Comparison of ENCODE assay signal across 9 mouse cellular contexts in genomic region chr4:138882179-138882578, GRCm38 (mm10). TPM values are rescaled to one million over a fixed set of nuclear protein-coding genes. Genes with fewer than 3 reads are reported as not detected.
DNase-seq lines count a peak whose midpoint lies in the region; ATAC-seq and TF ChIP-seq lines count a peak whose summit lies in the region.
"Had no signal": no experiment of that assay in that cellular context is flagged by ENCODE, and none has a peak within 500 bp of the region (broad histone marks: within the 10 kb centered on the region; RNA-seq: fewer than 3 reads in every experiment).

No protein-coding gene starts in this region.

- H3K9me3 ChIP-seq in forebrain, embryonic 14.5 days (replicated peaks; ENCODE audit: control insufficient read depth, low read length): no peaks in the 10 kb centered on the region
- no peaks in the 10 kb centered on the region for H3K9me3 ChIP-seq in lung, postnatal 0 days (ENCODE audit: low read length)
- no peaks in the 10 kb centered on the region for H3K9me3 ChIP-seq in stomach, embryonic 16.5 days (replicated peaks; ENCODE audit: control insufficient read depth, low read length)
- H3K9me3 ChIP-seq: liver, embryonic 13.5 days had no signal

- 7% methylated on average over 14 of the region's 16 CpGs for WGBS in forebrain, embryonic 14.5 days
- WGBS in lung, postnatal 0 days: 12% methylated on average over 13 of the region's 16 CpGs
- WGBS in stomach, embryonic 16.5 days: 12% methylated on average over 16 of the region's 16 CpGs
- 18% methylated on average over 16 of the region's 16 CpGs for WGBS in cerebellum, adult 2 months

- no peak overlapping the region for H3K4me3 ChIP-seq in forebrain, embryonic 14.5 days (ENCODE audit: low read depth, low read length)
- no peak overlapping the region for H3K4me3 ChIP-seq in lung, postnatal 0 days (ENCODE audit: low read depth, low read length)
- H3K4me3 ChIP-seq in stomach, embryonic 16.5 days (replicated peaks; ENCODE audit: low read length): no peak overlapping the region
- no peak overlapping the region for H3K4me3 ChIP-seq in cerebellum, adult 2 months (replicated peaks; ENCODE audit: insufficient read depth, low read depth, low read length)
- H3K4me3 ChIP-seq: liver, embryonic 13.5 days had no signal

- H3K9ac ChIP-seq in forebrain, embryonic 14.5 days (ENCODE audit: low read length): no peak overlapping the region; the same call in 1 of the 2 replicates
- H3K9ac ChIP-seq in lung, postnatal 0 days (replicated peaks; ENCODE audit: low read depth): no peak overlapping the region
- H3K9ac ChIP-seq in stomach, embryonic 16.5 days (ENCODE audit: low read length): peak overlapping the region; percentile 47; the same call in 1 of the 2 replicates
- H3K9ac ChIP-seq: liver, embryonic 13.5 days had no signal

- ATAC-seq in forebrain, embryonic 14.5 days: peak; percentile 18; the same call in 1 of the 2 replicates
- peak; percentile 60 for ATAC-seq in lung, postnatal 0 days
- ATAC-seq in stomach, embryonic 16.5 days (ENCODE audit: insufficient read depth, low FRiP score): peak; percentile 44; the same call in 1 of the 2 replicates
- ATAC-seq in monocyte, adult 5-6 weeks (replicated peaks; ENCODE audit: insufficient number of reproducible peaks, low FRiP score, low TSS enrichment, poor library complexity, severe bottlenecking): no peak

- TF ChIP-seq CTCF in lung, postnatal 0 days (IDR thresholded peaks at IDR 0.05): no peak
- no peak for TF ChIP-seq CTCF in cerebellum, adult 2 months (IDR thresholded peaks at IDR 0.05; ENCODE audit: borderline replicate concordance, insufficient read depth, low read depth, low read length)

- TF ChIP-seq POLR2A in cerebellum, adult 2 months (IDR thresholded peaks at IDR 0.05; ENCODE audit: borderline replicate concordance, insufficient read depth, low read length): no peak

- H3K4me1 ChIP-seq in forebrain, embryonic 14.5 days (ENCODE audit: control insufficient read depth, insufficient read depth, low read length): no peaks in the 10 kb centered on the region
- no peaks in the 10 kb centered on the region for H3K4me1 ChIP-seq in lung, postnatal 0 days (ENCODE audit: insufficient read depth, low read depth, low read length)
- H3K4me1 ChIP-seq in stomach, embryonic 16.5 days (ENCODE audit: control insufficient read depth, insufficient read depth, low read length): peaks cover 5% of the 10 kb centered on the region; the same call in 1 of the 2 replicates
- no peaks in the 10 kb centered on the region for H3K4me1 ChIP-seq in cerebellum, adult 2 months (ENCODE audit: control insufficient read depth, insufficient read depth, low read length)
- H3K4me1 ChIP-seq: liver, embryonic 13.5 days had no signal

- TF ChIP-seq EP300 in lung, postnatal 0 days (IDR thresholded peaks at IDR 0.05): no peak

- no peak overlapping the region for H3K27ac ChIP-seq in forebrain, embryonic 14.5 days (ENCODE audit: low read depth, low read length)
- no peak overlapping the region for H3K27ac ChIP-seq in lung, postnatal 0 days (ENCODE audit: low read length)
- no peak overlapping the region for H3K27ac ChIP-seq in stomach, embryonic 16.5 days (ENCODE audit: low read length)
- no peak overlapping the region for H3K27ac ChIP-seq in cerebellum, adult 2 months (ENCODE audit: insufficient read depth, low read length)
- H3K27ac ChIP-seq: liver, embryonic 13.5 days had no signal

- peak; percentile 30 for DNase-seq in retina, postnatal 1 day
- DNase-seq in retina, embryonic 14.5 days (ENCODE audit: low spot score): no peak
- DNase-seq in forebrain, embryonic 14.5 days (ENCODE audit: low spot score): peak; percentile 52
- DNase-seq in lung, postnatal 0 days (ENCODE audit: low spot score): peak; percentile 70
- DNase-seq in cerebellum, adult 2 months: no peak
- DNase-seq: liver, embryonic 13.5 days had no signal

- H3K27me3 ChIP-seq in forebrain, embryonic 14.5 days (replicated peaks; ENCODE audit: control insufficient read depth, insufficient read depth, low read length): no peaks in the 10 kb centered on the region
- no peaks in the 10 kb centered on the region for H3K27me3 ChIP-seq in lung, postnatal 0 days (replicated peaks; ENCODE audit: insufficient read depth, low read length)
- H3K27me3 ChIP-seq in stomach, embryonic 16.5 days (ENCODE audit: control insufficient read depth, insufficient read depth, low read length): no peaks in the 10 kb centered on the region
- H3K27me3 ChIP-seq in cerebellum, adult 2 months (ENCODE audit: control insufficient read depth, insufficient read depth, low read length): no peaks in the 10 kb centered on the region

- H3K4me2 ChIP-seq in forebrain, embryonic 14.5 days (ENCODE audit: low read length): peak overlapping the region; percentile 33
- no peak overlapping the region for H3K4me2 ChIP-seq in lung, postnatal 0 days (replicated peaks; ENCODE audit: low read depth, low read length)
- peak overlapping the region; percentile 30; the same call in 1 of the 2 replicates for H3K4me2 ChIP-seq in stomach, embryonic 16.5 days (ENCODE audit: low read depth, low read length)
- H3K4me2 ChIP-seq: liver, embryonic 13.5 days had no signal

- no peaks in the 10 kb centered on the region for H3K36me3 ChIP-seq in forebrain, embryonic 14.5 days (ENCODE audit: control insufficient read depth, insufficient read depth, low read length)
- H3K36me3 ChIP-seq in lung, postnatal 0 days (ENCODE audit: insufficient read depth, low read length): no peaks in the 10 kb centered on the region
- H3K36me3 ChIP-seq in stomach, embryonic 16.5 days (ENCODE audit: control insufficient read depth, insufficient read depth, low read length): no peaks in the 10 kb centered on the region
- H3K36me3 ChIP-seq: liver, embryonic 13.5 days had no signal

RNA-seq across cellular contexts. Expression of gene Pla2g2e, which starts 4.4 kb away (rescaled TPM):
- polyA plus RNA-seq in forebrain, embryonic 14.5 days (2014; fragmentation: Nextera tagmentation; extraction: Ambion mirVana): not detected in 2 replicates
- polyA plus RNA-seq in lung, postnatal 0 days (2015; fragmentation: Nextera tagmentation; extraction: Ambion mirVana): not detected in 2 replicates
- not detected in 2 replicates for polyA plus RNA-seq in stomach, embryonic 16.5 days (2015; fragmentation: Nextera tagmentation; extraction: Ambion mirVana)
- total RNA-seq in monocyte, adult 5-6 weeks (2017): not detected in 3 replicates
- polyA plus RNA-seq in cerebellum, adult 2 months (2012; rRNA removed): not detected in 2 replicates
- polyA plus RNA-seq: frontal cortex, adult 2 months; liver, embryonic 13.5 days had no signal

RNA-seq across cellular contexts. Expression of gene Gm13030, which starts 8.4 kb away (rescaled TPM):
- polyA plus RNA-seq in forebrain, embryonic 14.5 days (2014; fragmentation: Nextera tagmentation; extraction: Ambion mirVana): not detected in 2 replicates
- not detected in 2 replicates for polyA plus RNA-seq in lung, postnatal 0 days (2015; fragmentation: Nextera tagmentation; extraction: Ambion mirVana)
- not detected in 2 replicates for polyA plus RNA-seq in stomach, embryonic 16.5 days (2015; fragmentation: Nextera tagmentation; extraction: Ambion mirVana)
- not detected in 3 replicates for total RNA-seq in monocyte, adult 5-6 weeks (2017)
- not detected in 2 replicates for polyA plus RNA-seq in cerebellum, adult 2 months (2012; rRNA removed)
- polyA plus RNA-seq: frontal cortex, adult 2 months; liver, embryonic 13.5 days had no signal

RNA-seq across cellular contexts. Expression of gene Pla2g5, which starts 18.9 kb away (rescaled TPM):
- 0.67 and 1.0 TPM in 2 replicates for polyA plus RNA-seq in forebrain, embryonic 14.5 days (2014; fragmentation: Nextera tagmentation; extraction: Ambion mirVana)
- polyA plus RNA-seq in lung, postnatal 0 days (2015; fragmentation: Nextera tagmentation; extraction: Ambion mirVana): 0.29 TPM in 1 of 2 replicates, not detected in the other
- polyA plus RNA-seq in stomach, embryonic 16.5 days (2015; fragmentation: Nextera tagmentation; extraction: Ambion mirVana): 0.37 and 0.45 TPM in 2 replicates
- total RNA-seq in monocyte, adult 5-6 weeks (2017): not detected in 3 replicates
- polyA plus RNA-seq in cerebellum, adult 2 months (2012; rRNA removed): 2.0 and 4.7 TPM in 2 replicates
- polyA plus RNA-seq: liver, embryonic 13.5 days had no signal

RNA-seq across cellular contexts. Expression of gene Otud3, which starts 31.6 kb away (rescaled TPM):
- polyA plus RNA-seq in forebrain, embryonic 14.5 days (2014; fragmentation: Nextera tagmentation; extraction: Ambion mirVana): 2.3 and 2.4 TPM in 2 replicates
- polyA plus RNA-seq in lung, postnatal 0 days (2015; fragmentation: Nextera tagmentation; extraction: Ambion mirVana): 3.7 and 4.0 TPM in 2 replicates
- 3.5 and 3.7 TPM in 2 replicates for polyA plus RNA-seq in stomach, embryonic 16.5 days (2015; fragmentation: Nextera tagmentation; extraction: Ambion mirVana)
- 9.8 to 13.1 TPM (median 11.9 TPM) in 3 replicates for total RNA-seq in monocyte, adult 5-6 weeks (2017)
- 8.3 and 9.0 TPM in 2 replicates for polyA plus RNA-seq in cerebellum, adult 2 months (2012; rRNA removed)

Comparison
In these comparisons a context has a peak if more than half of its experiments do, and no peak if none do; other contexts are left out.
1. DNase-seq: peak in retina, postnatal 1 day (single experiment), forebrain, embryonic 14.5 days (single experiment) and lung, postnatal 0 days (single experiment); none in retina, embryonic 14.5 days (single experiment) and cerebellum, adult 2 months (0 of 2).